Mouse (Mus musculus): ENCODE measurements around the gene Adamts8.

GRCm38 (mm10) chr9:31010749-31011148, 68.4 kb downstream of the Adamts8 start:
- no peak for TF ChIP-seq CTCF (IDR thresholded peaks at IDR 0.05; ENCODE audit: low read depth, low read length)
- TF ChIP-seq POLR2A (IDR thresholded peaks at IDR 0.05; ENCODE audit: insufficient read depth, low read length), result no peak
